Mouse (Mus musculus) midbrain, postnatal 0 days (tissue): ENCODE results near the gene Fam155a. TPM values are rescaled to one million over a fixed set of nuclear protein-coding genes. Genes with fewer than 3 reads are reported as not detected.
A peak's percentile ranks its signal among the peaks of the same experiment; 100 is the strongest.
"Not testable (repeated sequence)": the region's sequence is repeated elsewhere in the genome, so short reads cannot be mapped to it uniquely, and the experiment has no call there.

ENCODE experiments used
- ATAC-seq: fragments of 200-750 bp; cut with Nextera tagmentation; 2 replicates; pipeline ENCODE4 v1.8.0; 2017; ENCODE audit warnings: moderate number of reproducible peaks, mild to moderate bottlenecking, moderate TSS enrichment, moderate library complexity; ENCODE audit not compliant: low FRiP score
- DNase-seq: peaks from one replicate; pipeline ENCODE4 v3.0.0-alpha.2; 2015; ENCODE audit warnings: low spot score
- H3K27ac ChIP-seq: fragments of 300-500 bp; sonication (generic); 2 replicates; pipeline ENCODE4 v1.5.1; 2014; ENCODE audit warnings: low read depth, mild to moderate bottlenecking, low read length, mixed read lengths
- H3K27me3 ChIP-seq: fragments of 300-500 bp; sonication (generic); 2 replicates; pipeline ENCODE4 v1.6.1; 2014; ENCODE audit warnings: low read length, control low read depth, mixed read lengths; ENCODE audit not compliant: insufficient read depth
- H3K36me3 ChIP-seq: fragments of 300-500 bp; sonication (generic); 2 replicates; pipeline ENCODE4 v1.6.1; 2014; ENCODE audit warnings: low read length, control low read depth, mixed read lengths; ENCODE audit not compliant: insufficient read depth
- H3K4me1 ChIP-seq: fragments of 300-500 bp; sonication (generic); 2 replicates; pipeline ENCODE4 v1.6.1; 2014; ENCODE audit warnings: mild to moderate bottlenecking, control low read depth, antibody characterized with exemption, low read length, mixed read lengths; ENCODE audit not compliant: insufficient read depth
- H3K4me2 ChIP-seq: fragments of 300-500 bp; sonication (generic); 2 replicates; pipeline ENCODE4 v1.6.1; 2014; ENCODE audit warnings: low read depth, mild to moderate bottlenecking, low read length, mixed read lengths; ENCODE audit not compliant: poor library complexity, severe bottlenecking
- H3K4me3 ChIP-seq: fragments of 300-500 bp; sonication (generic); 2 replicates; pipeline ENCODE4 v1.5.1; 2014; ENCODE audit warnings: low read depth, mild to moderate bottlenecking, low read length, moderate library complexity
- H3K9ac ChIP-seq: fragments of 300-500 bp; sonication (generic); replicated peaks from 2 replicates; pipeline ENCODE4 v1.6.1; 2014; ENCODE audit warnings: mild to moderate bottlenecking, low read length, moderate library complexity, mixed read lengths; ENCODE audit not compliant: poor library complexity, severe bottlenecking
- H3K9me3 ChIP-seq: fragments of 300-500 bp; sonication (generic); 2 replicates; pipeline ENCODE4 v1.6.1; 2016; ENCODE audit warnings: low read length, control low read depth
- CTCF ChIP-seq: IDR thresholded peaks from 2 replicates; pipeline ENCODE4 v1.5.1; 2016; ENCODE audit warnings: antibody characterized with exemption, mild to moderate bottlenecking
- WGBS: fragments of 180-500 bp; shearing (Covaris S2); extraction: QIAGEN DNeasy Blood & Tissue Kit; methylation state at CpG from one replicate; pipeline ENCODE4 v1.1.7; 2014; 5-methylcytosine and 5-hydroxymethylcytosine counted together
- polyA plus RNA-seq: library from polyadenylated mRNA; unstranded; fragments of >200 nt; fragmentation: Nextera tagmentation; extraction: Ambion mirVana; gene quantifications from 2 replicates; pipeline ENCODE4 v1.2.1, GENCODE M21; 2015
- total RNA-seq: library from RNA; depleted of rRNA; stranded (reverse); fragments of >200 nt; gene quantifications from 2 replicates; pipeline ENCODE4 v1.2.3, GENCODE M21; 2014

Fam155a gene
- total and polyA plus RNA-seq, 2 experiments from 2014 or later, result 39.9 to 122 TPM

GRCm38 (mm10) chr8:9404651-9405050, 366.3 kb downstream of the Fam155a start:
- no peak overlapping the region for H3K9ac ChIP-seq
- H3K4me1 ChIP-seq, result no peaks in the 10 kb centered on the region
- TF ChIP-seq CTCF, result no peak
- H3K27ac ChIP-seq, result no peak overlapping the region
- no peaks in the 10 kb centered on the region for H3K27me3 ChIP-seq
- DNase-seq (no peak), ATAC-seq (no peak)
- H3K4me3 ChIP-seq, result no peak overlapping the region
- H3K4me2 ChIP-seq, result no peak overlapping the region
- 82% methylated on average over 3 of the region's 3 CpGs for WGBS
- H3K9me3 ChIP-seq, result no peaks in the 10 kb centered on the region
- no peaks in the 10 kb centered on the region for H3K36me3 ChIP-seq

GRCm38 (mm10) chr8:9402393-9402792, 368.6 kb downstream of the Fam155a start:
- H3K36me3 ChIP-seq, result no peaks in the 10 kb centered on the region
- 68% methylated on average over 4 of the region's 4 CpGs for WGBS
- no peaks in the 10 kb centered on the region for H3K4me1 ChIP-seq
- H3K9me3 ChIP-seq, result no peaks in the 10 kb centered on the region
- H3K27me3 ChIP-seq, result no peaks in the 10 kb centered on the region
- H3K27ac ChIP-seq, result no peak overlapping the region
- no peak for ATAC-seq
- H3K4me2 ChIP-seq, result no peak overlapping the region
- H3K9ac ChIP-seq, result no peak overlapping the region
- no peak for TF ChIP-seq CTCF
- H3K4me3 ChIP-seq, result no peak overlapping the region
- DNase-seq, result no peak

GRCm38 (mm10) chr8:9398606-9399263, 372.2 kb downstream of the Fam155a start:
- Histone ChIP-seq H3K9me3 (no peaks in the 10 kb centered on the region), H3K27me3 (no peaks in the 10 kb centered on the region), H3K36me3 (no peaks in the 10 kb centered on the region), H3K4me2 (no peak overlapping the region), H3K4me3 (no peak overlapping the region), H3K27ac (peak overlapping the region; percentile 12; the same call in 1 of the 2 replicates), H3K4me1 (no peaks in the 10 kb centered on the region), H3K9ac (no peak overlapping the region)
- 59% methylated on average over 3 of the region's 3 CpGs for WGBS
- DNase-seq (no peak), ATAC-seq (no peak; the same call in 1 of the 2 replicates)
- no peak; the same call in 1 of the 2 replicates for TF ChIP-seq CTCF

- Histone ChIP-seq H3K4me2 (no peak overlapping the region), H3K36me3 (no peaks in the 10 kb centered on the region), H3K4me3 (no peak overlapping the region), H3K9me3 (no peaks in the 10 kb centered on the region), H3K9ac (no peak overlapping the region), H3K4me1 (no peaks in the 10 kb centered on the region), H3K27me3 (no peaks in the 10 kb centered on the region), H3K27ac (no peak overlapping the region)
- ATAC-seq (no peak), DNase-seq (peak; percentile 22)
- TF ChIP-seq CTCF, result peak; percentile 49
- 54% methylated on average over 6 of the region's 6 CpGs for WGBS
Measured at GRCm38 (mm10) chr8:9398040-9398439, 372.9 kb downstream of the Fam155a start.

- ATAC-seq, result no peak
Measured at GRCm38 (mm10) chr8:9394670-9395069, 376.3 kb downstream of the Fam155a start.

GRCm38 (mm10) chr8:9393246-9393645, 377.7 kb downstream of the Fam155a start:
- 45% methylated on average over 2 of the region's 2 CpGs for WGBS

More at GRCm38 (mm10) chr8:9394670-9395069, 376.3 kb downstream of the Fam155a start:
- no peak overlapping the region for H3K4me2 ChIP-seq
- H3K27ac ChIP-seq, result no peak overlapping the region
- H3K4me1 ChIP-seq, result no peaks in the 10 kb centered on the region
- H3K4me3 ChIP-seq, result no peak overlapping the region
- no peak for DNase-seq
- H3K36me3 ChIP-seq, result no peaks in the 10 kb centered on the region
- no peak for TF ChIP-seq CTCF
- H3K27me3 ChIP-seq, result no peaks in the 10 kb centered on the region
- no peak overlapping the region for H3K9ac ChIP-seq
- H3K9me3 ChIP-seq, result no peaks in the 10 kb centered on the region
- 91% methylated on average over 5 of the region's 5 CpGs for WGBS

GRCm38 (mm10) chr8:9390229-9390628, 380.7 kb downstream of the Fam155a start:
- not testable (repeated sequence) for H3K4me3 ChIP-seq, H3K9ac ChIP-seq, DNase-seq, H3K4me2 ChIP-seq, H3K27ac ChIP-seq, H3K27me3 ChIP-seq, H3K36me3 ChIP-seq, H3K9me3 ChIP-seq, H3K4me1 ChIP-seq
- ATAC-seq, result 0 out of 2 replicates have a peak, but pooled peaks have one; percentile 20
- WGBS, result 86% methylated on average over 2 of the region's 2 CpGs

More at GRCm38 (mm10) chr8:9393246-9393645, 377.7 kb downstream of the Fam155a start:
- DNase-seq (peak; percentile 36), ATAC-seq (no peak)
- no peak overlapping the region for H3K27ac ChIP-seq
- H3K4me3 ChIP-seq, result no peak overlapping the region
- peak; percentile 40 for TF ChIP-seq CTCF
- no peaks in the 10 kb centered on the region for H3K4me1 ChIP-seq
- H3K36me3 ChIP-seq, result no peaks in the 10 kb centered on the region
- no peaks in the 10 kb centered on the region for H3K9me3 ChIP-seq
- H3K9ac ChIP-seq, result no peak overlapping the region
- H3K4me2 ChIP-seq, result no peak overlapping the region
- no peaks in the 10 kb centered on the region for H3K27me3 ChIP-seq
